Mouse (Mus musculus) megakaryocyte, adult 5-6 weeks (primary cell): ENCODE results near the gene Krtap10-4. TPM values are rescaled to one million over a fixed set of nuclear protein-coding genes. Genes with fewer than 3 reads are reported as not detected.
"Not testable (repeated sequence)": the region's sequence is repeated elsewhere in the genome, so short reads cannot be mapped to it uniquely, and the experiment has no call there.

Experiments used
- ATAC-seq: 2 replicates; pipeline ENCODE4 v1.8.0; 2016; ENCODE audit warnings: mild to moderate bottlenecking, inconsistent platforms; ENCODE audit not compliant: poor library complexity, severe bottlenecking
- total RNA-seq, 2 experiments: library from RNA; stranded (forward) in 1 of 2; stranded (reverse) in 1 of 2; fragments of 153-499, 151-499 nt in 1 of 2; fragments of 221-1000, 200-1000 nt in 1 of 2; gene quantifications; 2 replicates each; pipeline versions ENCODE4 v1.2.3 to v1.2.4; 2015 to 2017

Krtap10-4 gene
- total RNA-seq, 2 experiments from 2014 or later, result not detected

GRCm38 (mm10) chr10:77794976-77795375 lies 31.9 kb downstream of the Krtap10-4 start, which contains the start of gene Gm9639:
Gene Gm9639 (minus strand): TSS chr10:77795076.
- no peak for ATAC-seq

- ATAC-seq, result no peak
Measured at GRCm38 (mm10) chr10:77788621-77789020, 38.3 kb downstream of the Krtap10-4 start.

GRCm38 (mm10) chr10:77787876-77788275 lies 39.0 kb downstream of the Krtap10-4 start, which contains the start of gene Gm7137:
Gene Gm7137 (minus strand): TSS chr10:77788200.
- not testable (repeated sequence) for ATAC-seq

- ATAC-seq, result not testable (repeated sequence)
Measured at GRCm38 (mm10) chr10:77783396-77783795, 43.5 kb downstream of the Krtap10-4 start.

- not testable (repeated sequence) for ATAC-seq
Measured at GRCm38 (mm10) chr10:77782442-77782841, 44.5 kb downstream of the Krtap10-4 start, which contains the start of gene Gm3250. Gene Gm3250 (minus strand): TSS chr10:77782542.

GRCm38 (mm10) chr10:77776844-77777243 lies 50.1 kb downstream of the Krtap10-4 start, which contains the start of gene Gm7138:
Gene Gm7138 (minus strand): TSS chr10:77776944.
- not testable (repeated sequence) for ATAC-seq

Other genes starting within 250 kb of the Krtap10-4 start
Only the 30 nearest of the 34 such genes appear.
- 15.3 and 18.1 TPM in 2 replicates for gene Ube2g2, start 204.8 kb downstream of the Krtap10-4 start, total RNA-seq (2015)
- gene Ube2g2, start 204.8 kb downstream of the Krtap10-4 start, total RNA-seq (2017), result 27.4 and 40.0 TPM in 2 replicates
- gene Tspear, start 140.5 kb downstream of the Krtap10-4 start, total RNA-seq (2015), result not detected in 2 replicates
- not detected in 2 replicates for gene Tspear, start 140.5 kb downstream of the Krtap10-4 start, total RNA-seq (2017)
- not detected in 2 replicates for gene Gm19402, start 136.3 kb downstream of the Krtap10-4 start, total RNA-seq (2015)
- gene Gm19402, start 136.3 kb downstream of the Krtap10-4 start, total RNA-seq (2017), result not detected in 2 replicates
- gene Gm9508, start 129.9 kb downstream of the Krtap10-4 start, total RNA-seq (2015), result not detected in 2 replicates
- gene Gm9508, start 129.9 kb downstream of the Krtap10-4 start, total RNA-seq (2017), result not detected in 2 replicates
- not detected in 2 replicates for gene Gm10272, start 120.5 kb downstream of the Krtap10-4 start, total RNA-seq (2015)
- gene Gm10272, start 120.5 kb downstream of the Krtap10-4 start, total RNA-seq (2017), result not detected in 2 replicates
- not detected in 2 replicates for gene Gm10024, start 115.6 kb downstream of the Krtap10-4 start, total RNA-seq (2015)
- not detected in 2 replicates for gene Gm10024, start 115.6 kb downstream of the Krtap10-4 start, total RNA-seq (2017)
- gene Gm10142, start 111.3 kb downstream of the Krtap10-4 start, total RNA-seq (2015), result not detected in 2 replicates
- not detected in 2 replicates for gene Gm10142, start 111.3 kb downstream of the Krtap10-4 start, total RNA-seq (2017)
- not detected in 2 replicates for gene Krtap12-1, start 106.5 kb downstream of the Krtap10-4 start, total RNA-seq (2015)
- not detected in 2 replicates for gene Krtap12-1, start 106.5 kb downstream of the Krtap10-4 start, total RNA-seq (2017)
- gene Gm10100, start 100.6 kb downstream of the Krtap10-4 start, total RNA-seq (2015), result not detected in 2 replicates
- not detected in 2 replicates for gene Gm10100, start 100.6 kb downstream of the Krtap10-4 start, total RNA-seq (2017)
- not detected in 2 replicates for gene Gm18596, start 84.5 kb downstream of the Krtap10-4 start, total RNA-seq (2015)
- gene Gm18596, start 84.5 kb downstream of the Krtap10-4 start, total RNA-seq (2017), result not detected in 2 replicates
- gene Gm9736, start 75.7 kb downstream of the Krtap10-4 start, total RNA-seq (2015), result not detected in 2 replicates
- not detected in 2 replicates for gene Gm9736, start 75.7 kb downstream of the Krtap10-4 start, total RNA-seq (2017)
- not detected in 2 replicates for gene Gm3233, start 67.4 kb downstream of the Krtap10-4 start, total RNA-seq (2015)
- gene Gm3233, start 67.4 kb downstream of the Krtap10-4 start, total RNA-seq (2017), result not detected in 2 replicates
- gene Gm3238, start 55.8 kb downstream of the Krtap10-4 start, total RNA-seq (2015), result not detected in 2 replicates
- gene Gm3238, start 55.8 kb downstream of the Krtap10-4 start, total RNA-seq (2017), result not detected in 2 replicates
- not detected in 2 replicates for gene Gm7138, start 50.2 kb downstream of the Krtap10-4 start, total RNA-seq (2015)
- gene Gm7138, start 50.2 kb downstream of the Krtap10-4 start, total RNA-seq (2017), result not detected in 2 replicates
- gene Gm3250, start 44.6 kb downstream of the Krtap10-4 start, total RNA-seq (2015), result not detected in 2 replicates
- not detected in 2 replicates for gene Gm3250, start 44.6 kb downstream of the Krtap10-4 start, total RNA-seq (2017)
- not detected in 2 replicates for gene Gm7137, start 38.9 kb downstream of the Krtap10-4 start, total RNA-seq (2015)
- gene Gm7137, start 38.9 kb downstream of the Krtap10-4 start, total RNA-seq (2017), result not detected in 2 replicates
- gene Gm9639, start 32.0 kb downstream of the Krtap10-4 start, total RNA-seq (2015), result not detected in 2 replicates
- gene Gm9639, start 32.0 kb downstream of the Krtap10-4 start, total RNA-seq (2017), result not detected in 2 replicates
- not detected in 2 replicates for gene Gm19668, start 28.0 kb downstream of the Krtap10-4 start, total RNA-seq (2015)
- not detected in 2 replicates for gene Gm19668, start 28.0 kb downstream of the Krtap10-4 start, total RNA-seq (2017)
- gene Gm9507, start 15.3 kb downstream of the Krtap10-4 start, total RNA-seq (2015), result not detected in 2 replicates
- not detected in 2 replicates for gene Gm9507, start 15.3 kb downstream of the Krtap10-4 start, total RNA-seq (2017)
- not detected in 2 replicates for gene Gm2696, start 12.4 kb downstream of the Krtap10-4 start, total RNA-seq (2015)
- gene Gm2696, start 12.4 kb downstream of the Krtap10-4 start, total RNA-seq (2017), result not detected in 2 replicates
- not detected in 2 replicates for gene Krtap10-10, start 8.9 kb upstream of the Krtap10-4 start, total RNA-seq (2015)
- gene Krtap10-10, start 8.9 kb upstream of the Krtap10-4 start, total RNA-seq (2017), result not detected in 2 replicates
- not detected in 2 replicates for gene Gm36176, start 19.7 kb upstream of the Krtap10-4 start, total RNA-seq (2015)
- not detected in 2 replicates for gene Gm36176, start 19.7 kb upstream of the Krtap10-4 start, total RNA-seq (2017)
- gene Gm10318, start 25.8 kb upstream of the Krtap10-4 start, total RNA-seq (2015), result not detected in 2 replicates
- gene Gm10318, start 25.8 kb upstream of the Krtap10-4 start, total RNA-seq (2017), result not detected in 2 replicates
- not detected in 2 replicates for gene Gm3285, start 34.9 kb upstream of the Krtap10-4 start, total RNA-seq (2015)
- not detected in 2 replicates for gene Gm3285, start 34.9 kb upstream of the Krtap10-4 start, total RNA-seq (2017)
- 0.07 TPM in 1 of 2 replicates, not detected in the other for gene Lrrc3, start 75.4 kb upstream of the Krtap10-4 start, total RNA-seq (2015)
- gene Lrrc3, start 75.4 kb upstream of the Krtap10-4 start, total RNA-seq (2017), result not detected in 2 replicates
- gene Trpm2, start 143.5 kb upstream of the Krtap10-4 start, total RNA-seq (2015), result 15.2 and 20.7 TPM in 2 replicates
- gene Trpm2, start 143.5 kb upstream of the Krtap10-4 start, total RNA-seq (2017), result 33.5 and 35.8 TPM in 2 replicates
- 9.1 and 12.3 TPM in 2 replicates for gene 1810043G02Rik, start 151.4 kb upstream of the Krtap10-4 start, total RNA-seq (2015)
- gene 1810043G02Rik, start 151.4 kb upstream of the Krtap10-4 start, total RNA-seq (2017), result 12.2 and 15.8 TPM in 2 replicates
- 6.9 and 7.0 TPM in 2 replicates for gene Pfkl, start 183.0 kb upstream of the Krtap10-4 start, total RNA-seq (2015)
- 13.6 and 16.9 TPM in 2 replicates for gene Pfkl, start 183.0 kb upstream of the Krtap10-4 start, total RNA-seq (2017)
- gene Dnmt3l, start 214.9 kb upstream of the Krtap10-4 start, total RNA-seq (2015), result 2.5 TPM in 1 of 2 replicates, not detected in the other
- 0.37 TPM in 1 of 2 replicates, not detected in the other for gene Dnmt3l, start 214.9 kb upstream of the Krtap10-4 start, total RNA-seq (2017)
- gene Aire, start 216.5 kb upstream of the Krtap10-4 start, total RNA-seq (2015), result not detected in 2 replicates
- not detected in 2 replicates for gene Aire, start 216.5 kb upstream of the Krtap10-4 start, total RNA-seq (2017)